Mouse (Mus musculus) layer of hippocampus, adult 9-10 months (tissue): ENCODE data around the gene Itm2b.

Experiments used
- DNase-seq: peaks from one replicate; pipeline ENCODE4 v3.0.0; 2022; ENCODE audit warnings: low spot score

Gene Itm2b

GRCm38 (mm10) chr14:73322142-73322541, 62.9 kb downstream of the Itm2b start:
- DNase-seq, result no peak

GRCm38 (mm10) chr14:73316933-73317332, 68.2 kb downstream of the Itm2b start:
- no peak for DNase-seq

- DNase-seq, result no peak
Measured at GRCm38 (mm10) chr14:73313864-73314263, 71.2 kb downstream of the Itm2b start.

GRCm38 (mm10) chr14:73313396-73313795, 71.7 kb downstream of the Itm2b start:
- no peak for DNase-seq

- DNase-seq, result no peak
Measured at GRCm38 (mm10) chr14:73312909-73313308, 72.2 kb downstream of the Itm2b start.
